Mouse (Mus musculus): ENCODE data around the gene Cpd. TPM values are rescaled to one million over a fixed set of nuclear protein-coding genes. Genes with fewer than 3 reads are reported as not detected.
"Not testable (repeated sequence)": the region's sequence is repeated elsewhere in the genome, so short reads cannot be mapped to it uniquely, and the experiment has no call there.

Cpd gene
- total RNA-seq, 2 experiments from 2014 or later: 26.2 to 29.0 TPM

DNA sequence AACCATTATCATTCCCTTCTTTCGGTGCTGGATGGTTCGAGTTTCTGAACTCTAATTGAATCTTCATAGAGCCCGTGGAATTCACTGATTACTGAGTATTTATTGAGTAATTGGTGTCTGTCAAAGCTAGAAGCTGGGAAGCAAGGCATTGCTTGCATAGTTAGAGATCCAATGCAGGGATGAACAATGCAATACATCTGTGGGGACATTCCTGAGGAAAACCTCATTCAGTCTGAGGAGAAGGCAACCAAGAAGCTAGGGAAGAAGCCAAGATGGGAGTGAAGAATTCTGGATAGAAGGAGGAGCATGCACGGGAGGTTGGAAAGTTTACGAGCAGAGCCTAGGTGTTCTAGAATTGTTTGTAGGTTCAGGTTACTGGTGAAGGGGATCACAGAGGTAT, 1.3 kb upstream of the Cpd start:
- DNase-seq (ENCODE audit: low spot score): no peak

DNA sequence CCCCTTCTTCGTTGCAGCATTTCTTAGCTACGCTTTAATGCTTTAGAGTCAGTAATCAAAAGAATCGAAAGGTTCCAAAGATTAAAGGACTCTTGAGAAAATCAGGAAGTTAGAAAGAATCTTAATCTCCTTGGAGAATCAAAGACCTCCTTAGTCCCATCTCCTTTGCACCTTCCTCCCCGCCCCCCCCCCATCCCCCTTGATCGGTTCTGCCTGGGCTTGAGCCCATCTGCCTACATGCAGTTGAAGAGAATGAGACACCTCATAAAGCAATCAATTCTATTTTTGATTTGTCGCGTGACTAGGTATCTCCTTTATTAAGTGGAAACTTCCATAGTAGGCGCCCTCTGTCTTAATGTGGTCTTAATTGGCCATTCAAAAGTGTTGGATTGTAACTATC, 536 bp upstream of the Cpd start:
- no peak for DNase-seq (ENCODE audit: low spot score)

DNA sequence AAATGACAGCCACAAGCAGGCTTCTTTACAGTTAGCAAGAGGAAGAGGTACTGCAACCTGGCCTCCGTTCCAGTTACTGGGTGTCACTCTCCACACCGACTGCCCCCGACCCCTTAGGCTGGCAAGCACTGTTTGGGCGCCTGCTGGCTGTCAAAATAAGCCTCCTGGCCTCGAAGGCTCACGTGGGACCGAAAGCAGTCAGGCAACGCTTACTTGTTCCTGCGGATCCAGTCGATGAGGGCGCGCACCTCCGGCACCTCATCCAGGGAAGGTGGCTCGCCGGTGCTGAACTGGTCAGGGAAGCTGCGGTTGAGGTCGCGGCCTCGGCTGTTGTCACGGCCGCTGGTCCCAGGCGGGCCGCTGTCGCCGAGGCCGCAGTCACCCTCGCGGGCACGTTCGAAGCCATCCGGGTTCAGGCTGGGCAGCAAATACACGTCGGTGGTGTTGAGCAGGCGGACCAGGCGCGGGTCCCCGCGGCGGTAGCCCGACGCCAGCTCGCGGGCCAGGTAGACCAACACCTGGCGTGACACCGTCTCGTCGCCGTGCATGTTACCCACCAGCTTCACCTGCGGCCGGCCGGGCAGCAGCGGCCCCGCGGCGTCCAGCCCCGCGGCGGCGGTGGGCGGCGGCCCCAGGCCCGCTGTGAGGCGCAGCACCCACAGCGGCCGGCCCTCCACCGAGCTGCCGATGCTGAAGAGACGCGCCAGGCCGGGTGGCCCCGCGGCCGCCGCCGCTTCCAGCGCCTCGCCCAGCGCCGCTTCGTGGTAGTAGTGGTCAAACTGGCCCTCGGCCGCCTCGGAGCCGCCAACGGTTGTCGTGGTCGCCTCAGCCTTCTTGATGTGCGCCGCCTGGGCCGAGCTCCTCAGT, 574 bp downstream of the Cpd start:
- DNase-seq (ENCODE audit: low spot score): no peak

DNA sequence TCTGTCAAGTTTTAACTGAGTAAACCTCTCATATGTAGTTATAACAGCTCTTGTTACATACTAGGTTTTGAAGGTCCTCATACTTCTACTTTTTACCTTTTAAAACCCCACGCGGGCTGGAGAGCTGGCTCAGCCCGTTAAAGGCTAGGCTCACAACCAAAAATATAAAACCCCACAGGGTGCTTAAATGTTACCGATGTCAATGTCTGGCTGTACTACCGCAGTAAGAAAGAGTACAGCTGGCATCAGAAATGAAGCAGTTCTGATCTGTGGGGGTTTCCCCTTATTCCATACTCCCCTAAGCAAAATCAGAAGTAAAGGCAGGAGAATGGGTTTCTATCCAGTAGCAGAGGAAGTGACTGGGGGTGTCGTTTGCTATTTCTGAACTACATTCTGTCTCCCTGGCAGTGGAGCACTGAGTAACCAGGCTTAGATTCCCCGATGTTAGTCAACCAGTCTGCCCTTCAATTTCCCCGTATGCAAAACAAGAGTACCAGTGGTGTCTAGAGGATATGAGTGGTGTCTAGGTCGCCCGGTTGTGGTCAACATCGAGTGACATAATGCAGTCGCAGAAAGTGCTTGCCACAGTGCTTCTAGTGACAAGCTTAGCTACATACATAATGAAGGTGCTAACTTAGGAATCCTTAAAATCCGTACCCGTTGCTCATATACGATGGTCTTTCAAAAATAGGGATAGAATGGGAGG, 1.4 kb downstream of the Cpd start:
- DNase-seq (ENCODE audit: low spot score): no peak

DNA sequence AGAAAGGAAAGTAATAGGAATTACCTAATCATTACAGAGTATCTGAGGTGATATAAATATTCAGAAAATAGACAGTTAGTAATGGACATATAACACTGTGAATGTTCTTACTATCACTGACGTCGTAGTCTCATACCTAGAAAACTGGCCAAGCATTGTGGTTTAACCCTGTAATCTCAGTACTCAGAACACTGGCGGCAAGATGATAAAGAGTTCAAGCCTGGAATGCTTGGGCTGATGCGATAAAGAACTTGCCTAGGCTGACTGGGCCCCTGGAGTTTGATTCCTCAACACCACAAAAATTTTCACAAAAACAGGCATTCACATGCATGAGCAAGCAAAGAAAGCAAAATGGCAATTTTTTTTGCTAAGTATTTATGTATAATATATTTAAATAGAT, 8.2 kb downstream of the Cpd start:
- no peak for DNase-seq (ENCODE audit: low spot score)

DNA sequence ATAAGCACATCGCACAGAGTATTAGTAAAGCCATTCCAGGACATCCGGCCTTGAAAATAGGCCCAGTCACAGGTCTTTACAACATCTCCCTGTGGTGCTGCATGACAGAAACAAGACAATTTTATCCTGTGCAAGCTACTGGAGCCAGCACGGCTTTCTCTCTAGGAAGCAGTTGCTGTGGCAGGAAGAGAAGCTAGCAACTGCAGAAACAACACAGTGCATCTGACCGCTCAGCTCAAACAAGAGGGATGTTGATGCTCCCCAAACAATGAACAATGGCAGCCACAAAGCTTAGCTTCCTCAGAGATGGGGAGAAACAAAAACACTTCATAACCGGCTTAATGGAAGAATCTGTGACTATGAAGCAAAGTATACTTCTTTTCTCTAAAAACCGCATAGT, 10.5 kb downstream of the Cpd start:
- DNase-seq (ENCODE audit: low spot score): no peak

DNA sequence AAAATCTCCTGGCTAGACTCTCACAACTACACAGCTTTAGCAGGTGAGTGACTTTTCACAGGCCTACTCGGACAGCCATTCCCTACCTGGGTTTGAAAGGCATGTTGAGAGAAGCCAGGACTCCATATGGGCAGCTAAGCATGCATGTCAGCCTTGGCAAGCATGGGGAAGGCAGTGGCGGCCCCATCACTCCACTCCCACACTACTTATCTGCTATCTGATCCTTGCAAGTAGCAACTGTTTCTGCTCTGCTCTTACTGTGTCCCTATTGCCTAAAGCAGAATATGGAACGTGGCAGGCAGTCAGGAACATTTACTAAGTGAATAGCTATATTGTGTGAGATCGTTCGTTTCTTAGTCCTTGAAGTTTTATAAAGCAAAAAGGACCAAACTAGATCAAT, 10.9 kb downstream of the Cpd start:
- DNase-seq (ENCODE audit: low spot score): no peak

DNA sequence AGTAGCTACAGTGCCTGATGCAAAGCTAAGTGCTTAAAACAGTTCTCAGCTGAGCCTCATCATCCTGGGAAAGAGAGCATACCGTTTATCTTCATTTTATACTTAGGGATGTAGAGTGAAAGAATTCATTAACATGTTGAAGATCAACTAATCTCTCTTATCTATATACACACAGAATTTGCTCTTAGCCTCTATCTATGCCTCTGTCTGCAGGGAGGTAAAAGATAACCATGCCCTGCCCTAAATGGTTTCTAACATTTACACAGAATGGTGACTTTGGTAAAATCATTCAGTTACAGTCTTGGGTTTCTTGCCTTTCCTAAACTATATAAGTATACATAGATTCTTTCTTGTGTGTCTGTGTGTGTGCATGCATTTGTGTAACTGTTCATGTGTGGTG, 12.2 kb downstream of the Cpd start:
- no peak for DNase-seq (ENCODE audit: low spot score)

DNA sequence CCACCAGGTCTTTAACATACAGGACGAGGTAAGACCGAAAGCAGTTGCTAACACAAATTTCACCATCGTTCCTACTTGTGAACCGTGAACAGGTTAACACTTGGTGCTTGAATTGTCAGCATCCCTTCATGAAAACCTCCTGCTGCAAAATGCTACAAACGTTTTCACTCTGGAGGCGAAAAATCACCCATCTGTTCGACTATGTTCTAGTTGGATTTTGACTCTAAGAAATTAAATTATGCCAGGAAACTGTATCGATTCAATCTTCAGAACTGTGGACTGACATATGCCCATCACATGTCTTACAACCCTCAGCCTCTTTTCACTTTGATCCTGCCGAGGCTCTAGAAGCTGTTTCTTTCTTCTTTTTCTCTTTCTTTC, 21.9 kb downstream of the Cpd start:
- DNase-seq (ENCODE audit: low spot score): no peak

DNA sequence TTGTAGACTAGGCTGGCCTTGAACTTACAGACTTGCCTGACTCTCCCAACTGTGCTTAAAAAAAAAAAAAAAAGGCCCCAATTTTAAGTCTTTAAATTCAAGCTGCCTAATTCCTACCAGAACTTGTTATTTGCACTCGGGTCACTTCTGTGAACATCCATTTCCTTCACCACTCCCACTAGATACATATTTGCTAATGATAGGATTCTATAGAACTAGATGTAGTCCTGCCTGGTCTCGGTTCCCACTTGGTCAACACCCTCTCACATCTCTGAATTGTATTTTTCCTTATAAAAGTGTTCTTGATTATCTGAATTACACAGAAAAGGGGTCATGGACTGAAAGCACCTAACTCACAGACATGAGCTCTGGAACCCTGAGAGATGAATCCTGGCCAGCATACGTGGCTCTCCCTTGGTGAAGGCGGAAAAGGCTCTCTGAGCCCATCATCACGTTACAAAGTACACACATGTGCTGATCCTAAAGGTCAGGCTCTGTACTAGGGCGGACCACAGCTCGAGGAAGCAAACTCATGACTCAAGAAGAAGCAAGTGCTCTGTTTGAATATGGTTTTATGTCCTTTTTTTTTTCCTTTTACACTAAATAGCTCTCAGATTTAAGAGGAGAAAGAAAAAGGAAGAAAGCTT, 22.5 kb downstream of the Cpd start:
- DNase-seq (ENCODE audit: low spot score): no peak

DNA sequence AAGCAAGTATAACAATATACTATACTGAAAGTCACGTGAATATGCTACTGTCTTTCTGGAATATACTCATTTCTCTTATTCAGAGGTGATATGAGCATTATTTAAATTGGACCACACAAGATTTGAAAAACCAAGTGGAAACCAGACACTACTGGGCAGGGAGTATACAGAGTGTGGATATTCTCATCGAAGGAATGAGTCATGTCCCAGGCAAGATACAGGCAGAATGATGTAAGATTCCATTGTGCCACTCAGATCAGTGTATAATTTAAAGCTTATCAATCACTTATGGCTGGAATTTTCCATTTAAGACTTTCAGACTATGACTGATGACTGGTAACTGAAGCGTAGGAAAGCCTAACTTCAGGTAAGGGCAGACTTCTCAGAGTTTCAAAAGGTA, 23.2 kb downstream of the Cpd start:
- no peak for DNase-seq (ENCODE audit: low spot score)

DNA sequence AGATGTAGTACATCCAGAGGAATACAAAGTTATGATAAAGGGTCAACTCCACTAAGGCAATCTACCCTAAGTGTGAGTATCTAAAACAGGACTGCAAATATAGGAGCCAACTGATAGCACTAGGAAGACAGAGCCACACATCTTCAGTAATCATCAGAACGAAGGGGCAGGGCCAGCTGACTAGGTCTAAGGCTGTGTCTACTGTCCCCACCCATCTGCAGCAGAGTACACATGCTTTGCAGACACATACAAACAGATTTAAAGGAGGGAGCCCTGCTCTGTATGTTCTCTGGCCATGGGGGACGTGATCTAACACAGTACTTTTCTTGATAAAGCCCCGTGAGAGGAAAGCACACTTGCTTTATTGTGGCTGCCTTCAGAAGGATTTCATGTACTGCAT, 25.5 kb downstream of the Cpd start:
- no peak for DNase-seq (ENCODE audit: low spot score)

DNA sequence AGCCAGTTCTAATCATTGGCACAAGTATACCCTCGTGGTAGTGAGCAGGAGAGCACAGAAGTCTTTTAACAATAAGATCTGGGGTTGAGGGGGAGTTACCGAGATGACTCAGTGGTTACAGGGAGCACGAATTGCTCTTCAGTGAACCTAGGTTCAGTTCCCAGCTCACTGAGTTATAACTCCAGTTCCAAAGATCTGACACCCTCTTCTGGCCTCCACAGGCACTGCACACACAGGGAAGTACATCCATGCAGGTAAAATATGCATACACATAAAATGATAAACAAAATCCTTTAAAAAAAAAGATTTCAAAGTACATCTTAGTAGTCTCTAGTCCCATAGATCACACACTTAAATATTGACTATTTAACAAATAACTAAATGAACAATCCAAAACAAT, 29.2 kb downstream of the Cpd start:
- no peak for DNase-seq (ENCODE audit: low spot score)

DNA sequence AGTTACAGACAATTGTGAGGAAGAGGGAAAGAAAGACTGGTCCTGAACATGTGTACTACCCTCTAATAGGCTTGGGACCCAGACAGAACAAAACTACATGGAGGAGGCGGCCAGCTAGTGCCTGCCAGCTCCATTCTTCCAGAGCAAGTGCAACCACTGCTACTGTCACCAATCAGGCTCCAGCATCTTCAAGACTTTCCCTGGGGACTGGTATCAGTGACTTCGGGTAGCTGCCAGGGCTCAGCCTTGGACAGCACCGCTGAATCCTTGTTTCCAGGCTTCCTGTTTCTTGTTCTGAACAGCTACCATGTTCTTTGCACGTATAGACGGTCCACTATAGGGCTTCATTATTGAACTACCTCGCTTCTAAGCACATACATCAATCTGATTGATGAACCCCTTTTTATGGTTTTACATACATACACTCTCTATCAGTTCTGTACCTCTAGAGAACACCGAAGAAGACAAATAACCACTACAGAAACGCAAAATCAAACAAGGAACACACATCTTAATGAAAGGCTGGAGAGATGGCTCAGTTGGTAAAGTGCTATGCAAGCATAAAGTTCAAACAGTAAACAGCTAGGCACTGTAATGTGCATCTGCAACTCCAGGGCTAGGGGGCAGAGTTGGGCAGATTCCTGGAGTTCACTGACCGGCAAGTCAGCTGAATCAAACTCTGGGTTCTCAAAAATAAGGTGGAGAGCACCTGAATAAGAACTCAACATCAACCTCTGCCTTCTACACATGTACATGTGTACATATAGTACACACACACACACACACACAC, 35.9 kb downstream of the Cpd start:
- peak; percentile 45 for DNase-seq (ENCODE audit: low spot score)

DNA sequence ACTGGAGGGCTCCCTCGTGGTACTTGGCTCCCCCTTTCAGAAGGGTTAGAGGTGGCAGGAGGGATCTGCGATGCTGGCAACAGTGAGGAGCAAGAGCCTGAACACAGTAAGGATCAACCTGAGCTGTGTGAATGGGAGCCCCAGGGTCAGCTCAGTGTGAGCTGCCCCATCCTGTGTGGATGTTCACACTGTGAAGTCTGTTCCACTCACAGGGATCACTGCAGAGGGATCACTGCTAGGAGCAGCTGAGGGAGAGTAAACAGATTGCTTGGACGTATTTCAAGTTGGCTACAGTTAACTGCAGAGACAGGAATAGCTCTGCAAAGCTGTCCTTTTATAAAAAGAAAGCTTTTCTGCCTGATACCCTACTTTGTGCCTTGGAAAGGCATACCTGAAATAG, 37.4 kb downstream of the Cpd start:
- DNase-seq (ENCODE audit: low spot score): peak; percentile 41

DNA sequence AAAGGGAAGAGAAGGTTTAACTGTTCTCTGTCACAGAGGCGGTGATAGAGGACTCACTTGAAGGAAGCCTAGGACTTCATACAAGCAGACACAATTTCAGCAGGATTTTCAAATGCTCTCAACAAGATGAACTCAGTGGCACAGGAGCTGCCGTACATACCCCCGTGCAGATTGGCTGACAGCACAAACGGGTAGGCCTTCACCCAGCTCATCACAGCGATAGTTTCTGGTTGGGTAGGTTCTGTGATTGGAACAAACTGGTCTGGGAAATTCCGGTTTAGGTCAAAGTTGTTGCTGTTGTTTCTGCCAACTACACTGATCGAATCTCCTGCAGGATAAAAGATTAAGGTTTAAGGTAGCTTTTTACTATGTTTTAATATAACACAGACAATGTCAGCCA, 38.3 kb downstream of the Cpd start:
- DNase-seq (ENCODE audit: low spot score): no peak

DNA sequence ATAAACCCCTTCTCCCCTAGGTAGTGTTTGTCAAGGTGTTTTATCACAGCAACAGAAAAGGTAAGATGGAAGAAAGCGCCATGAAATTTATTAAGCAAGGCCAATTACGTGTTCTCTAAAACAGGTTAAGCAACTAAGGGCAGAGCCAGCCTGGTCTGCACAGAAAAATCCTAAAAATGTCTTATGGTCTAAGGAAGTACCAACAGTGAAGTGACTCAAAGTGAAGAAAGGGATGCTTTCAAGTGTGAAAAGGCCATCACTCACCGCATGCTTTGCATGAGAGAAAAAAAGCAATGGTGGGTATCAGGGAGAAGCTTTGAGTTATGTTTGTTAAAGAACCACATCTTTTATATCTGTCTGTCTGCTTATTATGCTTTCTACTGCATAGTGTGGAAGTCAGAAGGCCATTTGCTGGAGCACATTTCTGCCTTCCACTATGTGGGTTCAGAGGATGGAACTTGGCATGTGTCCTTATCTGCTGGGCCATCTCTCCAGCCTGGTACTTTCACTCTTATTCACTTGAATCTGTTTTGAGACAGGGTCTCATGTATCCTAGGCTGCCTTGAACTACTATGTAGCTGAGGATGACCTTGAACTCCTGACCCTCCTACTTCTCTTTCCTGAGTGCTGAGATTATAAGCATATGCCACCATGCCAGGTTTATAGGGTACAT, 39.7 kb downstream of the Cpd start:
- DNase-seq (ENCODE audit: low spot score): no peak

DNA sequence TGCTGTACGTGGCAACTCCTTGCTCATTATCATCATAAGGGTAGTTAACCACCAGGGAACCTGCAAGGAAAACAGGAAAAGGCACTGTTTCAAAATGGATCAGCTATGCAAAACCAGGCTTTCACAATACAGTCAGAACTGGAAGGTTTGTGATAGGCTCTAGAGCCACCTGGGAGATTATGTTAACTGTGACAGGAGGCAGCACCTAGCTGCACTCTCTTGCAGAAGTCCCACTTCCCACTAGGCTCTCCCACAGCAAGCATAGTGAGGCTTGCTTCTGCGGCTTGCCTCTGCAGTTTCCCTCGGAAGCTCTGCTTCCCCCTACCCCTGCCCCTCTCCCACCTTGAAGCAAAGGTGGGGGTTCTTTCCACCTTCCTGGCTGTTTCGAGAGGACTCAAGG, 40.8 kb downstream of the Cpd start:
- DNase-seq (ENCODE audit: low spot score): no peak

DNA sequence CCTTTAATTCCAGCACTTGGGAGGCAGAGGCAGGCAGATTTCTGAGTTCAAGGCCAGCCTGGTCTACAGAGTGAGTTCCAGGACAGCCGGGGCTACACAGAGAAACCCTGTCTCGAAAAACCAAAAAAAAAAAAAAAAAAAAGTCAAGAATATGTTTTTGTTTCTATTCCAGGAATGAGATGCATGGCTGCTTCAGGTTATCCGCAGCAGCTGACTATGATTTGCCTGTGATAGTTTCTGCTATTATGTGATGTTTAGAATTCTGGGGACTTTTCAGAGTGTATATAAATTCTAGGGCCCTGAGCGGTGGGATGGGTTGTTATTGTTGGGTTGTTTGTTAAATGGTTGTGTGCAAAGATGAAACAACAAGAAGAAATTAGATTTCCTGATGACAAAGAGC, 41.7 kb downstream of the Cpd start:
- not testable (repeated sequence) for DNase-seq (ENCODE audit: low spot score)

DNA sequence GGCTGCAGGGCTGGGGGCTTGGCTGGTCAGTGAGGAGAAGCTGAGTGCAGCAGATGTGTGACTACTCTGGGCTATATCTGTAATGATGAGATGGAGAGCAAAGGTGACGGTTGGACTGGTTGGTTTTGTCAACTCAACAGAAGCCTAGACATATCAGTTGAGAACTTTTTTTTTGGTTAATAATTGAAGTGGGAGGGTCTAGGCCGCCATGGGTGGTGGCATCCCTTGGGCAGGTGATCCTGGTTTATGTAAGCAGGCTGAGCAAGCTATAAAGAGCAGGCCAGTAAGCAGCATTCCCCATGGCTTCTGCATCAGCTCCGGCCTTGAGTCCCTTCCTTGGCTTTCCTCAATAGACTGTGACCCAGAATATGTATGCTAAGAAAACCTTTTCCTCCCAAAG, 43.6 kb downstream of the Cpd start:
- no peak for DNase-seq (ENCODE audit: low spot score)

DNA sequence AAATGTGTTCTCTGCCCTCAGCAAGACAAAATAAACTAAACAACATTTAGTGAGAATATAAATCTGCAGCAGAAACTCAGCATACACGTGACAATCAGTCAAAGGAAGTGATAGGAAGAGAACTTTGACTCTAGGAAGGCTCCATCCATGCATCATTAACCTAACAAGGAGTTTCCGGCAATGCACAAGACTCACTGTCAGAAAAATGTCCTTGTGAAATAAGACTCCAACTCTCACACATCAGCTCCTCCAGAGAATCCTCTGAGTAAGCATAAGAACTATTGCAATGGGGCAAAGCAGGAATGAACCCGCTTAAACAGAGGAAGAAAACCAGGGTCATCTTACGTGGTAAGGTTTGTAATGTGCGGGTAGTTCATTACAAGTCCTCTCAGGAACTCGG, 49.6 kb downstream of the Cpd start:
- no peak for DNase-seq (ENCODE audit: low spot score)
